Mouse (Mus musculus) hindbrain, embryonic 16.5 days (tissue): ENCODE results near the gene Ros1. TPM values are rescaled to one million over a fixed set of nuclear protein-coding genes. Genes with fewer than 3 reads are reported as not detected.

Source experiments
- ATAC-seq: fragments of 200-750 bp; cut with Nextera tagmentation; 2 replicates; pipeline ENCODE4 v1.8.0; 2017; ENCODE audit warnings: moderate TSS enrichment, moderate library complexity
- H3K27ac ChIP-seq: fragments of 300-500 bp; sonication (generic); 2 replicates; pipeline ENCODE4 v1.5.1; 2014; ENCODE audit warnings: low read depth, mild to moderate bottlenecking, control low read depth, low read length, moderate library complexity
- H3K27me3 ChIP-seq: fragments of 300-500 bp; sonication (generic); replicated peaks from 2 replicates; pipeline ENCODE4 v1.6.1; 2014; ENCODE audit warnings: low read length; ENCODE audit not compliant: control insufficient read depth, insufficient read depth
- H3K36me3 ChIP-seq: fragments of 300-500 bp; sonication (generic); 2 replicates; pipeline ENCODE4 v1.6.1; 2014; ENCODE audit warnings: mild to moderate bottlenecking, low read length, moderate library complexity, mixed read lengths; ENCODE audit not compliant: control insufficient read depth, insufficient read depth
- H3K4me1 ChIP-seq: fragments of 300-500 bp; sonication (generic); 2 replicates; pipeline ENCODE4 v1.6.1; 2014; ENCODE audit warnings: low read depth, low read length; ENCODE audit not compliant: control insufficient read depth, insufficient read depth
- H3K4me2 ChIP-seq: fragments of 300-500 bp; sonication (generic); 2 replicates; pipeline ENCODE4 v1.6.1; 2014; ENCODE audit warnings: mild to moderate bottlenecking, low read length, control low read depth, moderate library complexity
- H3K4me3 ChIP-seq: fragments of 300-500 bp; sonication (generic); 2 replicates; pipeline ENCODE4 v1.5.1; 2014; ENCODE audit warnings: mild to moderate bottlenecking, low read length, control low read depth, moderate library complexity
- H3K9ac ChIP-seq: fragments of 300-500 bp; sonication (generic); 2 replicates; pipeline ENCODE4 v1.6.1; 2014; ENCODE audit warnings: low read depth, mild to moderate bottlenecking, control low read depth, low read length, moderate library complexity
- H3K9me3 ChIP-seq: fragments of 300-500 bp; sonication (generic); 2 replicates; pipeline ENCODE4 v1.6.1; 2014; ENCODE audit warnings: mild to moderate bottlenecking, low read length, moderate library complexity; ENCODE audit not compliant: control insufficient read depth
- WGBS: fragments of 180-500 bp; shearing (Covaris S2); extraction: QIAGEN DNeasy Blood & Tissue Kit; methylation state at CpG from one replicate; pipeline ENCODE4 v1.1.7; 2014; 5-methylcytosine and 5-hydroxymethylcytosine counted together
- polyA plus RNA-seq: library from polyadenylated mRNA; unstranded; fragments of >200 nt; fragmentation: Nextera tagmentation; extraction: Ambion mirVana; gene quantifications from 2 replicates; pipeline ENCODE4 v1.2.1, GENCODE M21; 2015

Ros1 gene
- polyA plus RNA-seq, 1 experiment from 2014 or later = not detected

DNA sequence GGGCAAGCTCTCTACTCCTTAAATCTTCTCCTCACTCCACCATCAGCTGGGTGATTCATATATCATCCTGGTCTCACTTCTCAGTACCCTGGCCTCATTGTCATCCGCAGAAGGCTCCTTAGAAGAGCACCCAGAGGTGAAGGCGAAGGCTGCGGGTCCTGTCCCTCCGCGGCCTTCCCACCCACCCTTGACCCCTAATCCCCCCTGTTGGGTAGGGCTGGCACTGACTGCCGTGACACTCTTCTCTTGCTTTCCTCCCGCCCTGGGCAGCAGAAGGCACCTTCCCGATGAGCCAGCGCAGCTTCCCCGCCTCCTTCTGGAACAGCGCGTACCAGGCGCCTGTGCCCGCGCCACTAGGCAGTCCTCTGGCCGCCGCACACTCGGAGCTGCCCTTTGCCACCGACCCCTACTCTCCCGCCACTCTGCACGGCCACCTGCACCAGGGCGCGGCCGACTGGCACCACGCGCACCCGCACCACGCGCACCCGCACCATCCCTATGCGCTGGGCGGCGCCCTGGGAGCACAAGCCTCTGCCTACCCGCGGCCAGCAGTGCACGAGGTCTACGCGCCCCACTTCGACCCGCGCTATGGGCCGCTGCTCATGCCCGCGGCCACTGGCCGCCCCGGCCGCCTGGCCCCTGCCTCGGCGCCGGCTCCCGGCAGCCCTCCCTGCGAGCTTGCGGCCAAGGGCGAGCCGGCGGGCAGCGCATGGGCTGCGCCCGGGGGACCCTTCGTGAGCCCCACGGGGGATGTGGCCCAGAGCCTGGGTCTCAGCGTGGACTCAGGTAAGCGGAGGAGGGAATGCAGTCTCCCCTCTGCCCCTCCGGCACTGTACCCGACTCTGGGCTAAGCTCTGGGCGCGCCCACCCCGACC lies 167.6 kb downstream of the Ros1 start:
- Histone ChIP-seq H3K4me3 (peak overlapping the region; percentile 49), H3K27ac (no peak overlapping the region), H3K4me2 (peak overlapping the region; percentile 98), H3K9ac (peak overlapping the region; percentile 50), H3K4me1 (peaks cover 17% of the 10 kb centered on the region), H3K27me3 (peaks cover 64% of the 10 kb centered on the region), H3K9me3 (no peaks in the 10 kb centered on the region), H3K36me3 (no peaks in the 10 kb centered on the region)
- ATAC-seq = peak; percentile 82
- WGBS = 1% methylated on average over 59 of the region's 68 CpGs

DNA sequence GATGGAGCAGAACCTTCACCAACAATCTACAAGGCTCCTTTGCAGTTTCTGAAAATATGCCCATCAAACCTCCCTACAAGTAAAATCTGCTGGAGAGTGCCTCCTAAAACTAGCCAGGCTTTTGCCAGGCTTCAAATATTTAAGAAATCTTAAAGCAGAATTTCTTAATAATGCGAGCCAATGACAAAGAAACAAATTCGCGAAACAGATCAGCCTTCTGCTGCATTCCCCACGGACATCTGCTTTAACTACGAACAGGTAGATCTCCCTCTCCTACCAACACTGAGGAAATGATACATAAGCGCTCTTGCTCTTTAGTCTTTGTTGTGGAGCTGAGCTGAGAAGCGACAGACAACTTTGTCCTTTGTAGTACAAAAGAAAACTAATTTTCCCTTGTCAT lies 169.2 kb downstream of the Ros1 start:
- 13% methylated on average over 7 of the region's 7 CpGs for WGBS
- no peaks in the 10 kb centered on the region for H3K9me3 ChIP-seq
- H3K4me2 ChIP-seq = no peak overlapping the region
- no peaks in the 10 kb centered on the region for H3K36me3 ChIP-seq
- peaks cover 21% of the 10 kb centered on the region for H3K4me1 ChIP-seq
- H3K27me3 ChIP-seq = peaks cover 61% of the 10 kb centered on the region
- H3K9ac ChIP-seq = no peak overlapping the region
- H3K27ac ChIP-seq = no peak overlapping the region
- H3K4me3 ChIP-seq = no peak overlapping the region
- no peak for ATAC-seq

DNA sequence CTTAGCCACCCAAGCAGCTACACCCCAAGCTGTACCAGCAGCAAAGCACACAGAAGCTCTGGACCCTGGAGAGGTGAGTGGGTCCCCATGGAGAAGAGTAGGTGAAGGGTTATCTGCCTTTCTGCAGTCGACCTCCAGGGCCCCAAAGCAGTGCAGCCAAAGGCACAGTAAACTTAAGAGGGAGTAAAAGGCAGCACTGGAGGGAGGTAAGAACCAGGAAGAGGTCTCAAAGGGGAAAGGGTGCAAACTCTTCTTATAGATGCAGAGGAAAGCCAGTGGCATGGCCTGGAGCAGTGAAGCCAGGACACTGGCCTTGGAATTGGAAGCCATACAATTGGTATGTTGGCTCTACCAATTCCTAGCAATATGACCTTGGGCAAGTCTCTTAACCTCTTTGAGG lies 169.8 kb downstream of the Ros1 start:
- Histone ChIP-seq H3K4me1 (peaks cover 21% of the 10 kb centered on the region), H3K9ac (no peak overlapping the region), H3K36me3 (no peaks in the 10 kb centered on the region), H3K4me3 (no peak overlapping the region), H3K9me3 (no peaks in the 10 kb centered on the region), H3K4me2 (no peak overlapping the region), H3K27me3 (peaks cover 63% of the 10 kb centered on the region), H3K27ac (no peak overlapping the region)
- WGBS = 0% methylated on average over 1 of the region's 1 CpGs
- ATAC-seq = no peak

DNA sequence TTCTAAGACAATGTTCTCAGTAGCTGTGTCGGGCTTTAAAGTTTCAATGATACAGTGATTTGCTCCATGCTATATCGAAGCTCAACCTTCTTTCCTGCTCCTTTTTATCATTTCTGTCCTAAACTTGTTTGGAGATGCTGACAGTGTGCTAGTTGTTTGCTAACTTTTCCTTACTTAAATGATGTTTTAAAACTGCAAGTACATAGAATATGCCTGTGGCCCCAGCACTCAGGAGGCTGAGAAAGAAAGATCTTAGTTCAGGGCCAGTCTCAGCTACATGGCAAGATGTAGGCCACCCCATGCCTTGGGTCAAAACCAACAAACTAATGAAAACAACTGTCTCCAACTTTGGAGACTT lies 171.0 kb downstream of the Ros1 start:
- Histone ChIP-seq H3K27ac (no peak overlapping the region), H3K36me3 (no peaks in the 10 kb centered on the region), H3K4me3 (no peak overlapping the region), H3K4me2 (no peak overlapping the region), H3K27me3 (peaks cover 63% of the 10 kb centered on the region), H3K4me1 (peaks cover 21% of the 10 kb centered on the region), H3K9me3 (no peaks in the 10 kb centered on the region), H3K9ac (no peak overlapping the region)
- ATAC-seq = no peak
- 12% methylated on average over 2 of the region's 2 CpGs for WGBS

DNA sequence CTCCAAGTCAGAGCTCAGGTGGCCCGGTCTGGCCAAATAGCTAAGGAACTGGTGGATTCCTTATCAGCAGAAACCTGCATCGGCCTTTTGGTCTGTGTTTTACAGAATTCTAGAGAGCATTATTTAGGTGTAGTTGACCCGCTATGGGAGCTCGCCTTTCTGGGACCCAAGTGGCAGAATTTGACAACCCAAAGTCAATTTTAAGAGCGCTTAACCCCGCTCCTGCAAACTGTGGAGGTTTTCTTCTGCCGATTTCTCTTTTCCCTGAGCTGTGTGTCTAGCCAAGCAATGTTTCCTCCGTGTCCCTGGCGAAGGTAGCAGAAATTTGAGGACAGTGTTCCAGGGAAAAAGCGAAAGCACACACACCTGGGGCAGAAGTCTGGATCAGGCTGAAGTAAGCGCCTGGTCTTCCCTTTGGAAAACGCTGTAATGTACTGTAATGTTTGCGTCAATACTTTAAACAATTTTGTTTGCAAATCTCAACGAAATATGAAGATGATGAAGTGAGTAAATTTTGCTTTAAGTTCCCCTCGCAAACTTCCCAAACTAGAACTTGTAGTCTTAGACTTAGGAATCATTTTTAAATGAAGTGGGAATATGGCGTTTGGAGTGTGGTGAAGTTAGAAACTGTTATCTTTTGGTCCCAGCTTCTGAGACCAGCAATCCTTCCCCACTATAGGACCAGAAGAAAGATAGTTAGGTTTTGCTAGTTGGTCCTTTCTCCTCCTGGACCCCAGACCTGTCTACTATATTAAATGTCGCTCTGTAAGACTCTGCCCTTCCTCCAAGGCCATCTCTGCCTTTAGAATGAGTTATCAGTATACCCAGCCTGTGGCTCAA lies 171.6 kb downstream of the Ros1 start:
- Histone ChIP-seq H3K9ac (no peak overlapping the region), H3K27ac (no peak overlapping the region), H3K9me3 (no peaks in the 10 kb centered on the region), H3K36me3 (no peaks in the 10 kb centered on the region), H3K4me3 (peak overlapping the region; percentile 54), H3K4me2 (peak overlapping the region; percentile 99), H3K4me1 (peaks cover 21% of the 10 kb centered on the region), H3K27me3 (peaks cover 63% of the 10 kb centered on the region)
- ATAC-seq = no peak
- WGBS = 2% methylated on average over 17 of the region's 17 CpGs

DNA sequence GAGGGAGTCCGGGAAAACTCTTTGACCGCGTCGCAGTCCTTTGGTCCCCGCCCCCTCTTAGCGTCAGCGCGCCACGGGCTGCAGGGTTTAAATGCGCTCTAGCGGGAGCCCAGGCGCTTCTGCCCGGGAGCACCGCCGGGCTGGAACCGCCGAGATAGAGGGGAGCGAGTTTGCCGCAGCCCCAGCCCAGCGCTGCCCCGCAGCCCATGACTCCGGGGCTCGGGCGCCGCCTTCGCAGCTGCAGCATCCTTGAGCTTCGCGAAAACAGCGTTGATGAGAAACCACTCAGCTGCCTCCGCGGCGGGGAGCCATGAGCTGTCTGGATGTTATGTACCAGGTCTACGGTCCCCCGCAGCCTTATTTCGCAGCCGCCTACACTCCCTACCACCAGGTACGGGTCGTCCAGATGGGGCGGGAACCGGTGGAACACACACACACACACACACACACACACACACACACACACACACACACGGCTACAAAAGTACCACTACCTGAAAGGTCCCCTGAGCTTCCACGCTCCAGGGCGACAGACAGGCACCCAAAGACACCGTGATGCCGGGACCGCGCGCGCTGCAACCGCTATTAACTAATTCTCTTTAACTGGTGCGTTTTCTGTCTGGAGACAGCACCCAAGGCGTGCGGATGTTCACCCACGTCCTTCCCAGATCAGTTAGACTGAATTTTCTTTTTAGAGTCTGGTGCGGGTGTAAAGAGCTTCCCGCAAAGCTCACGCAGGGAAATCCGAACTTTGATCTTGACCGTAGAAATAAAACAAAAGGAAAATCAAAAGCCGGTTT lies 172.4 kb downstream of the Ros1 start, which contains the start of gene Vgll2:
TSS of gene Vgll2 (plus strand) at position 90 of the 800 bp plus-strand sequence.
- peak; percentile 86 for ATAC-seq
- Histone ChIP-seq H3K4me2 (peak within 1 kb of the TSS; percentile 99), H3K27ac (no peak within 1 kb of the TSS), H3K9me3 (no peaks in the 10 kb centered on the region), H3K36me3 (no peaks in the 10 kb centered on the region), H3K27me3 (peaks cover 61% of the 10 kb centered on the region), H3K4me3 (peak within 1 kb of the TSS; percentile 54), H3K4me1 (peaks cover 17% of the 10 kb centered on the region), H3K9ac (peak within 1 kb of the TSS; percentile 57)
- WGBS = under 1% methylated on average over 60 of the region's 60 CpGs

DNA sequence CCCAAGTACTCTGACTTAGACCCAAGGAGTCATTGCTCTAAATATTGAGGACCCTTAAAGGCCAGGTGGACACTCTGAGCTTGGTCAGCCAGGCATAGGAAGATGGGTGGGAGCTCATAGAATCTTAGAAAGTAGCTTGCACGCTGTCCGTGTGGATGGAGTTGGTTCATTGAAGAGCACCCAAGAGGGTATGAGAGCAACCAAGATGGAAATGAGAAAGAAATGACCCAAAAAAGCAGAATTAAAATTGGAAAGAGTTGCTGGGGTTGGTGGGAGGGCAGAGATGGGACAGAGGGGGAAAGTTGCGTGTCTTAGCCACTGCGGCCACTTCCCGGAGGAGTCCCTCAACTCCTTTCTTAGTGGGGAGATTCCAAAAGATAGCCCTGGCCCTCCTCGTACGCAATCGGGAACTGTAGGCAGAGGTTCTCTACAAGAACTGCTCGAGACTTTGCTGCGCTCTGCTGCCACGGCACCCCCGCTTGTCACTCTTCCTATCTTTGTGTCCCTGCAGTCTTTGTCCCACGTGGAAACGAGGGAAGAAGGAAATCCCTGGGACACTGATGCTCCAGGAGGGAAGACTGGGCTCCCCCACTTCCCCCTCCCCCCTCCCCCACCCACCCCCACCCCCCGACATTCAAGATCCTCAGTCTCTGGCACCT lies 173.2 kb downstream of the Ros1 start:
- Histone ChIP-seq H3K27ac (no peak overlapping the region), H3K4me1 (peaks cover 13% of the 10 kb centered on the region), H3K9me3 (no peaks in the 10 kb centered on the region), H3K27me3 (peaks cover 54% of the 10 kb centered on the region), H3K36me3 (no peaks in the 10 kb centered on the region), H3K4me2 (peak overlapping the region; percentile 99), H3K9ac (no peak overlapping the region; the same call in 1 of the 2 replicates), H3K4me3 (peak overlapping the region; percentile 54)
- ATAC-seq = peak; percentile 61
- under 1% methylated on average over 14 of the region's 15 CpGs for WGBS

DNA sequence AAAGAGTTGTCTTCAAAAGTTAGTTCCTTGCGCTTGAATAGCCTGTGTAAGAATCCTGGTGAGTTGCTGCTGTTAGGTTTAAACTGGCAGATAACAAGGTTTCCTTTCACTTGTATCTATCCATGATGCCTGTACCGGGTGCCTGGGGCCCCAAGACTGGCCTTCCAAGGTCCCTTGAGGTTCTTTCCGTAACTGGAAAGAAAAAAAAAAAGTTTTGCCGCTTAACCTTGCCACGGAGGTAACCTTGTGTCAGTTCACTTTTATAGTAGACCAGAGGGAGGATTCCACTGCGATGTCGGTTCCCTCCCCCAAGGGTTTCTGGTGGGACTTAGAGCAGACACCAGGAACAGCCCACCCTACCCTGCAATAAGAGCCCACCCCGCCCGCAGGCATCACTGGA lies 173.8 kb downstream of the Ros1 start:
- 3% methylated on average over 9 of the region's 9 CpGs for WGBS
- no peak overlapping the region for H3K4me2 ChIP-seq
- peaks cover 13% of the 10 kb centered on the region for H3K4me1 ChIP-seq
- H3K36me3 ChIP-seq = no peaks in the 10 kb centered on the region
- ATAC-seq = no peak
- no peak overlapping the region for H3K27ac ChIP-seq
- H3K9me3 ChIP-seq = no peaks in the 10 kb centered on the region
- no peak overlapping the region for H3K9ac ChIP-seq
- H3K4me3 ChIP-seq = no peak overlapping the region
- peaks cover 51% of the 10 kb centered on the region for H3K27me3 ChIP-seq
